Mouse (Mus musculus) spleen, adult 2 months (tissue): Measurements from ENCODE around the gene Gpi1. TPM values are rescaled to one million over a fixed set of nuclear protein-coding genes. Genes with fewer than 3 reads are reported as not detected.
"Not testable (repeated sequence)": the region's sequence is repeated elsewhere in the genome, so short reads cannot be mapped to it uniquely, and the experiment has no call there.

Experiments
- DNase-seq, 2 experiments: peaks; one replicate each; pipeline versions ENCODE4 v3.0.0 to v3.0.0-alpha.2; 2012 to 2021; ENCODE audit warnings: low spot score in 2 of 2, low read depth in 1 of 2
- H3K27ac ChIP-seq: fragments of 200-500 bp; 2 replicates; pipeline ENCODE4 v1.5.1; 2012; ENCODE audit warnings: low read length, inconsistent platforms; ENCODE audit not compliant: insufficient read depth
- H3K27me3 ChIP-seq: fragments of 200-500 bp; 2 replicates; pipeline ENCODE4 v1.6.1; 2012; ENCODE audit warnings: mild to moderate bottlenecking, moderate library complexity, low read length, inconsistent platforms; ENCODE audit not compliant: control insufficient read depth, insufficient read depth
- H3K36me3 ChIP-seq: fragments of 200-500 bp; 2 replicates; pipeline ENCODE4 v1.6.1; 2012; ENCODE audit warnings: mild to moderate bottlenecking, low read length, inconsistent platforms; ENCODE audit not compliant: control insufficient read depth, insufficient read depth
- H3K4me1 ChIP-seq: fragments of 200-500 bp; 2 replicates; pipeline ENCODE4 v1.6.1; 2011; ENCODE audit warnings: inconsistent platforms; ENCODE audit not compliant: control insufficient read depth, insufficient read depth, insufficient read length
- H3K4me3 ChIP-seq: fragments of 200-500 bp; 2 replicates; pipeline ENCODE4 v1.5.1; 2011; ENCODE audit warnings: mild to moderate bottlenecking, inconsistent platforms; ENCODE audit not compliant: insufficient read depth, insufficient read length; ENCODE audit errors: extremely low read depth
- CTCF ChIP-seq: fragments of 200-500 bp; IDR thresholded peaks from 2 replicates; pipeline ENCODE4 v1.5.1; 2011; ENCODE audit warnings: mild to moderate bottlenecking, inconsistent platforms; ENCODE audit not compliant: insufficient read depth, insufficient read length, insufficient replicate concordance; ENCODE audit errors: extremely low read depth
- POLR2A ChIP-seq: fragments of 200-500 bp; IDR thresholded peaks from 2 replicates; pipeline ENCODE4 v1.6.1; 2011; ENCODE audit warnings: low read depth, low read length, inconsistent platforms
- WGBS: fragments of 180-500 bp; shearing (Covaris S2); methylation state at CpG from one replicate; pipeline ENCODE4 v1.1.7; 2018; 5-methylcytosine and 5-hydroxymethylcytosine counted together
- polyA plus RNA-seq: library from polyadenylated mRNA; depleted of rRNA; stranded (reverse); fragments of >200 nt; gene quantifications from 2 replicates; pipeline ENCODE4 v1.2.3, GENCODE M21; 2012

The Gpi1 gene
- polyA plus RNA-seq, 1 experiment, result 116 TPM

DNA sequence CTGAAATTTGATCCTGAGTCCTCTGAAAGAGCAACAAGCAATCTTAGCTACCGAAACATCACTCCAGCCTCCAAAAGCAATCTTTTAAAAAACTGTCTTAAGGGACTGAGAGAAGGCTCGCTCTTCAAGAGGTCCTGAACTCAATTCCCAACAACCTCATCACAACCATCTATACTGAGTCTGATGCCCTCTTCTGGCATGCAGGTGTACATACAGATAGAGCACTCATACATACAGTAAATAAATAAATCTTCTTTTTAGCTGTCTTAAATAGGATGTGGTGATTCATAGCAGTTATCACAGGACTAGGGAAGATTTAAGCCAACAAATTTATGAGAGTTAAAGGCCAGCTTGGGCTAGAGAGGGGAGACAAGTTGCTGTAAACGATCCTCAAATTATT, 34.5 kb downstream of the Gpi1 start:
- no peak for DNase-seq
- Histone ChIP-seq H3K27me3 (no peaks in the 10 kb centered on the region), H3K36me3 (peaks cover 6% of the 10 kb centered on the region; the same call in 1 of the 2 replicates), H3K4me1 (no peaks in the 10 kb centered on the region), H3K27ac (no peak overlapping the region), H3K4me3 (peak overlapping the region; percentile 92)
- 51% methylated on average over 3 of the region's 3 CpGs for WGBS
- TF ChIP-seq POLR2A (no peak), CTCF (no peak)

DNA sequence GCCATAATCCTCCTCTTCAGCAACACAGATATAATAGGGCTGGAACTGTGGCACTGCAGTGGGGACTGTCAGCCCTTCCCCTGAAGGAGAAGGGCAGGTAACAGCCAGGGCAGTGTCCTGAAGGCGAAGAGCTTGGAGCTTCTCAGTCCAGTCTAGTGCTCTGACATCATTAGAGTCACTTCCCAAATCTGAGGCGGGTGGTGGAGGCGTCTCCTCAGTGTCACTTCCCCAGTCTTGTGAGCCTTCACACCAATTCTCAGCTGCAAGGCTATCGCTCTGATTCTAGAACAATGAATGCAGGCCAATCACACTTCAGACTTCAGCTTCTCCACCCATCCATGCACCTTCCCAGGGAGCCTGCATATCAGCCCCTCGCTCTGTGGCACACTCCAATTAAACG, 37.3 kb downstream of the Gpi1 start:
- Histone ChIP-seq H3K27me3 (no peaks in the 10 kb centered on the region), H3K27ac (peak overlapping the region; percentile 14; the same call in 1 of the 2 replicates), H3K4me1 (no peaks in the 10 kb centered on the region; the same call in 1 of the 2 replicates), H3K4me3 (no peak overlapping the region), H3K36me3 (peaks cover 7% of the 10 kb centered on the region; the same call in 1 of the 2 replicates)
- no peak for DNase-seq
- WGBS, result 76% methylated on average over 6 of the region's 6 CpGs
- no peak for TF ChIP-seq CTCF
- no peak for TF ChIP-seq POLR2A

DNA sequence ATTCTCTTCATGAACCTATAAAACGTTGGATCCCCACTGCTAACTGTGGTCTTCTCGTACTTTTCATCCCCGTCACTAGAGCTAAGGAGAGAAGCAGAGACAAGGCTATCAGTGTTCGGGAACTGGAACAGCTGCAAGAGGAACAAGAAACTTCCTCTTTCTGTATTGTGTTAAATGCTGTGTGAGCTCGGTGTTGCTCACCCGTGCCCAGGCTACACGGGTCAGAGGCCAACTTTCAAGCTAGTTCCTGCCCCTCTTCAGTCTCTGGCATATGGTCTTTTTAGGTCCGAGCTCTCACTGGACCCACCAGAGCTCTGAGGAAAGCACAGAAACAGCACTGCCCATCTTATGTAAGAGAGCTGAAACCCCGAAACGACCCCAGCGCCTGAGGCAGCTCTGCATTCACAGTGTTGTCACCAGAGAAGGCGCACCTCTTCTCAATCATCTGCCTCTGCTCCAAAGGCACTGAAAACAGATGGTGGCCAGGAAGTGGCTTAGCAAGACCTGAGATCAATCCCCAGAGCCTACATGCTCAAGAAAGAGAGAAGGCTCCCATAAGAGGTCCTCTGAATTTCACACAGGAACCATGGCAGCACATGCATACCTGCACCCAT, 40.7 kb downstream of the Gpi1 start:
- H3K4me3 ChIP-seq, result no peak overlapping the region
- no peaks in the 10 kb centered on the region; the same call in 1 of the 2 replicates for H3K4me1 ChIP-seq
- no peak for TF ChIP-seq POLR2A
- TF ChIP-seq CTCF, result no peak
- peak in 1 of 2 experiments; percentile 57 for DNase-seq
- 26% methylated on average over 12 of the region's 12 CpGs for whole genome bisulfite sequencing
- H3K27me3 ChIP-seq, result no peaks in the 10 kb centered on the region
- H3K36me3 ChIP-seq, result peaks cover 21% of the 10 kb centered on the region
- H3K27ac ChIP-seq, result peak overlapping the region; percentile 92

DNA sequence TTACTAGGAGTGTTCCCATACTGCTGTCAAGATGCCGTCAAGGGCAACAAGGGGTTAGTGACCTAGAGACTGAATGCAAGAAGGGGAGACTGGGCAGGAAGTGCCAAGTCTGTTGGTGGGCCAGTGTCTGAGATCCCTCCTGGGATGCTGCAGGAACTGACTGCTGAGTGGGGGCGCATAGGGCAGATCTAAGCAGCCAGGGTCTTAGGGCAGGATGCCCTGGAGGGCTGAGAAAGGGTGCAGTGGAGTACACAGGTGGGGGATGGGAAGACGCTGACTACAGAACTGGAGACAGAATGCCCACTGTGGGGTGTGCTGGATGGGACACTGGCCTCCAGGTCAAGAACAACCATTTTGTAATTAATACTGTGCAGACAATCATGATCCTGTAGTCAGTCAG, 46.3 kb downstream of the Gpi1 start:
- TF ChIP-seq CTCF, result no peak
- no peak for TF ChIP-seq POLR2A
- 93% methylated on average over 3 of the region's 3 CpGs for WGBS
- peaks cover 18% of the 10 kb centered on the region for H3K36me3 ChIP-seq
- no peak overlapping the region for H3K4me3 ChIP-seq
- no peaks in the 10 kb centered on the region for H3K27me3 ChIP-seq
- no peak for DNase-seq
- no peak overlapping the region for H3K27ac ChIP-seq
- H3K4me1 ChIP-seq, result no peaks in the 10 kb centered on the region; the same call in 1 of the 2 replicates

DNA sequence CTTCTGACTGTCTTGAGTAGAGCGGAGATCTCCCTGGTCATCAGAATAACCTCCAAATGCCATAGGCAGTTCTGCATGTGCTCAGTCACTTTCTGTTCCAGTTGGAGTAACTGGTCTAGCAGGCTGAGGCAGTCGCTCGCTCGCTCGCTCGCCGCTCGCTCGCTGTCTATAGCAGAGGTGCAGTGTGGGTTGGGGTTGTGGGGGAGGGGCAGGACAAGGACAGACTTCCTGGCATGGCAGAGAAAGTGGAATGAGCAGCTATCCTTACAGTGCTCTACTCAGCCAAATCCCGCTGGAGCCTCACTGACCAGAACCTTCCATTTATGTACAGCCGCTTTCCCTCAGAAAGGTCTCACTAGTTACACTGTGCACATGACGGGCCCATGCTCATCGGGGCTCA, 46.8 kb downstream of the Gpi1 start:
- Histone ChIP-seq H3K4me1 (no peaks in the 10 kb centered on the region), H3K36me3 (peaks cover 18% of the 10 kb centered on the region), H3K27me3 (no peaks in the 10 kb centered on the region), H3K27ac (no peak overlapping the region), H3K4me3 (no peak overlapping the region)
- WGBS, result 94% methylated on average over 13 of the region's 13 CpGs
- no peak for TF ChIP-seq CTCF
- no peak for TF ChIP-seq POLR2A
- no peak for DNase-seq

DNA sequence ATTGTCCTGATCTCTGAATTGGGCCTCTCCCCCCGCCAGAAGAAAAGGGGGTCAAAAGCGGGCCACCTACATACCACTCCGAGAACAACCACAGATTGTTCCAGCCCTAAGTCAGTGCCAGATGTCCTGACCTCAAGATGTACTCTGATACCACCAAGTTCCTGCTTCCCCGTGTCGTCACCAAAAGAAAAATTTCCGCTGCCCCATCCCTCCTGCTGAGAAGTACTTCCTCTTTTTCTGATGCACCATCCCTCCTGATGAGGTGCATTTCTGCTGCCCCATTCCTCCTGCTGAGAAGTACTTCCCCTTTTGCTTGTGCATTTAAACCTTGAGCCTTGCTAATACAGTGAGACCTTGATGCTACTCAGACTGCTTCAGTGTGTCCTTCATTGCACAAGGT, 53.9 kb downstream of the Gpi1 start:
- H3K36me3 ChIP-seq, H3K27ac ChIP-seq, H3K4me3 ChIP-seq, H3K27me3 ChIP-seq, DNase-seq, H3K4me1 ChIP-seq: not testable (repeated sequence)
- WGBS, result 90% methylated on average over 6 of the region's 6 CpGs

DNA sequence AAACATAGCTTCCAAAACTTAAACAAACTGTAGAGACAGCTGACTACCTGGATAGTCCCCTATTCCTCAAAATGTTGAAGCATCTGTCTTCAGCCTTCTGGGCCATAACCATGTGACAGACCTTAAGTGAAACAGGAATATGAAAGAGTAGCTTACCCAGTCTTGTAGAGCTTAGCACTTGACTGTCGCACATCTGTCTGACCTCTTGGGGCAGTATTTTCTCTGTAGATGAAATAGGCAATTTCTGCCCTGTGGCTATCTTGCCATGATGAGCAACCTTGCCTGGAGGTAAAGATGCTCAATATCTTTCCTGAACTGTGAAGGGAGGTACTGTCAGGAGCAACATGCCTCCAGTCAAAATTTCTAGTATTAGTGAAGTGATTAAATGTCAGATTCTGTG, 57.9 kb downstream of the Gpi1 start:
- Histone ChIP-seq H3K27ac (no peak overlapping the region), H3K27me3 (no peaks in the 10 kb centered on the region), H3K4me1 (no peaks in the 10 kb centered on the region; the same call in 1 of the 2 replicates), H3K36me3 (no peaks in the 10 kb centered on the region), H3K4me3 (no peak overlapping the region)
- TF ChIP-seq CTCF, result no peak
- no peak for TF ChIP-seq POLR2A
- 76% methylated on average over 1 of the region's 1 CpGs for WGBS
- no peak for DNase-seq
